Mouse (Mus musculus) spleen, adult 18-20 months (tissue): ENCODE results near the gene Rbm47.
"Not testable (repeated sequence)": the region's sequence is repeated elsewhere in the genome, so short reads cannot be mapped to it uniquely, and the experiment has no call there.

Experiments
- DNase-seq, 2 experiments: peaks; one replicate each; pipeline ENCODE4 v3.0.0; 2022; ENCODE audit warnings: mixed read lengths in 2 of 2

Rbm47 gene

GRCm38 (mm10) chr5:66008245-66008967, 164.5 kb downstream of the Rbm47 start:
- no peak for DNase-seq

DNA sequence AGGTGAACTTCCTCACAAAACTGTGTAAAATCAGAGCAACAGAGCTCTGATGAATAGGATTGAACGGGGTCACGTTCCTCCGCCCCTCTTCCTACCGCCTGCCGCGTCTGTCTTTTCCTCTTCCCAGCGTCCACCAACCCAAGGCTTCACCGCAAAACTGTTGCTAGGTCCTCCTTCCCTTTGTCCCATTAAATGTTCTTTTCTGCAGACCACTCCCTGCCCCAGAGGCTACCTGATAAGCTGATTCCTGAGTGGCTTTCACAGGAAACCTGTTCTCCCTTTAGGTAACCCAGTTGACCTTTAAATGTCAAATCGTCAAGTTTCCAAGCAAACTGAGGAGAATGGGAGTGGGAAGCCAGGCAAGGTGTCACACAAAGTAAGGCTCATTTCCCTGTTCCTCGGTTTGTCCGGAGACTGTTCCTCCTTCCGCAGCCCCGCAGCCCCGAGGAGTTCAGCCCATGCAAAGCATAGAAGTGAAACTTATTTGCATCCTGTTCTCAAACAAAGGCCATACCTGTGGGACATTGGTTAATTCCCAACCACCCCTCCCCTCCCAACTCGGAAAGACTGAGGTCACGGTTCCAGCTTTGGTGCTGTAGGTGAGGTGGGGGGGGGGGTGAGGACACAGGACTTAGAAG, 167.8 kb downstream of the Rbm47 start:
- no peak for DNase-seq

DNA sequence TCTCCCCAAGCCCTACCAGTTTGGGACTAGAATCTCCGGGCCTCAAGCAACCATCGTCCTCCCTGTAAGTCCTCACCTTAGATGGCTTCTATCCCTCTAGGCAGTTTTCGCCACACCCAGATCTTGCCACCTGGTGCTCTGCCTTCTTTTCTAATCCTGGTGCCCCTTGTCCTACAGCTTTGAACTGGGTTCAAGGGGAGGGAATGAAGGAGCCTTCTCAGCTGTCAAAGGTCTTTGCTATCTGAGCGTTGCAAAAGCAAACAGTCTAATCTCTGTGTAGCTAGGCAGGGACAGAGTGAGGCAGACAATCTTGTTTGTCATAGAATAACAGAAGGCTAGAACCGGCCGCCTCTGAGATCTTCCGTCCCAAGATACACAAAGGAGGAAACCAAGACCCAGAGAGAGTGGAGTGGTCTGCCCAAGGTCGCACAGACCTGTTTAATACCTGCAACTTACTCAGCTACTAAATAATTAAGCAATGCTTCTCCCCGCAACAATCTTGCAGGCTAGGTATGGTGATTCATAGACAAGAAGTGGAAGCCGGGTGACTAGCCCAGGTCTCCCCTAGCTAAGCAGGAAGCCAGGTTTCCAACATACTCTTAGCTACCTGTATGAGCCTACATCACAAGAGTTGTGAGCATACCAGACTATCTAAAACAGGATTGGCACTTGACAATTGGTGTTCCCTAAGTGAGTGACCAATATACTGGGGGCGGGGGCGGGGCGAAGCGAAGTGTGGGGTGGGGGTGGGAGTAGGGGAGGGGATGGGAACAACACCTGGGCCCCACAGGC, 168.6 kb downstream of the Rbm47 start, which contains the start of gene 9130230L23Rik:
9130230L23Rik (minus strand) TSS at position 152 of the 792 bp plus-strand sequence.
- no peak for DNase-seq

DNA sequence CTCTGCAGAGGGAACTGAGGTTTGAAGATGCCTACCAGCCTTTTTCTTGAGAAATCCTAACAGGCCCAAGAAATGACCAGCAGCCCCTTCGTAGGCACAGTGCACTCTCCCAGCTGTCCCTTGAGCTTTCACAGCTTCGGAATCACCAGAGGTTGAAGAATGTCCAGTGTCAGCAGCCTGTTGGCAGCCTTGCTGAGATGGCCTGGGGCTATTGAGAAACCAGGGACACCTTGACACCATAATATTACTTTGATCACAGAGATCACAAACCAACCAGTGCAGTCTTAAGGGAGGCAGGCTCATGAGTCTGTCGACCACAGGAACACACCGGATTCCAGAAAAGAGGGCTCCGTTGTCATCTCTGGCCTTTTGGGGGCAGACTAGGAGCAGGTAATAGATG, 171.7 kb downstream of the Rbm47 start:
- DNase-seq, result no peak

GRCm38 (mm10) chr5:66000567-66001125, 172.3 kb downstream of the Rbm47 start:
- DNase-seq, result no peak

GRCm38 (mm10) chr5:66000074-66000473, 172.8 kb downstream of the Rbm47 start:
- no peak for DNase-seq

DNA sequence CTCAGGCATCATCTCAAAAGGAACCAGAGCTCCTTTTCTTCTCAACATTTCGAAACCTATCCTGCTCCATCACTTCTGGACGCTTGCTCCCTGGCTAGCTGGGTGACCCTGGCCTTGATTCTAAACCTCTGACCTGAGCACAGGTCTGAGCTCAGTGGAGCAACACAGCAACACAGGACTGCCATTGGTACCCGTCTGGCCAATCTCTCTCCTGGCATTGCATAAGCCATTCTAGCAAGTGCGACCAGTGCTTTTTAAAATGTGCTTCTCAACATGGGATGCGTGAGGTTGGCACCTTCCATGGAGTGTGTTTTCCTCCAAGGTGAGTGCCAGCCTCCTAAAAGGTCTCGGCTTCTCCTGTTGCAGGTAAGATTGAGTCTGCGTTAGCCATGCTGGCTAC, 173.8 kb downstream of the Rbm47 start:
- no peak for DNase-seq

DNA sequence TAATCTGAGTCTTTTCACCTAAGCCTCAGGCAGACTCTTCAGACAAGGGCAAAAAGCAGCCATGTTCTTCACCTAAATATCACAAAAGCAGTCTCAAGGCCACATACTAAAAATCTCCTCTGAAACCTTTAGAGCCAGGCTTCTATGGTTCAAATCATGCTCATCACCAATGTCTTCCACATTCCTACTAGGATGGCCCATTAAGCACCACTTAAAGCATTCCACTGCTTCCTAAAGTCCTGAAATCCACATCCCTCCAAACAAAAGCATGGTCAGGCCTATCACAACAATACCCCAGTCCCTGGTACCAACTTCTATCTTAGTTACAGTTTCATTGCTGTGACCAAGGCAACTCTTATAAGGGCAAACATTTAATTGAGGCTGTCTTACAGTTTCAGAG, 175.1 kb downstream of the Rbm47 start:
- DNase-seq, result no peak

DNA sequence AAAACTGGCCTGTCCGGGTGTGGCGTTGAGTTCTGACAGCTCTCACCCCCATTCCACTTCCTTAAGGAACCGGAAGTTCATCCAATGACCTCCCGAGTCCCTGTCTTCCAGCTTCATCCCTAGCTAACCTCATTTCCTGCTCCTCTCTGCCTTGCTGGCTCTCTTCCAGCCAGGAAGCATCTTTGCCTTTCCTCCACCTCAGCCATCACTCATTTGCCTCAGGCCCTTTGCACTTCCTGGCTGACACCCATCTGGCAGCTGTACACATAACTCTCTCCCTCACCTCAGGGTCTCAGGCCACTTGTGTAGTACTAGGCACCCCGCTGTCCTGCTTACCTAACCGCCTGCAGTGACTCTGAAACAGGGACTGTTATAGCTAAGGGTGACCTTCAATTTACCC, 178.3 kb downstream of the Rbm47 start:
- DNase-seq, result no peak

DNA sequence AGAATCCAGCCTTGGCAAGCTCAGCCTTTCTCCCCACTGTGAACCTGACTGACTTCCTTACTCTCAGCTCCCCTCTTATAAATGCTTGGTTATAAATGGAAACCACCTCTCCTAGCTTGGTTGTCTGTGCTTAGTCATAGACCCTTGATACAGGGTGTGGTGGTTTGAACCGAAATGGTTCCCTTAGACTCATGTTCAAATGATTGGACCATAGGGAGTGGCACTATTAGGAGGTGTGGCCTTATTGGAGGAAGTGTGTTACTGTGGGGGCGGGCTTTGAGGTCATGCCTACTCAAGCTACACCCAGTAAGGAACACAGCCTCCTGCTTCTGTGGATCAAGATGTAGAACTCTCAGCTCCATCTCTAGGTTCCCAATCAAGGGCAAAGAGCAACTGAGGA, 181.7 kb downstream of the Rbm47 start:
- no peak for DNase-seq

GRCm38 (mm10) chr5:65987004-65987403, 185.9 kb downstream of the Rbm47 start:
- DNase-seq, result not testable (repeated sequence)

GRCm38 (mm10) chr5:65986426-65986825, 186.5 kb downstream of the Rbm47 start:
- DNase-seq, result no peak

DNA sequence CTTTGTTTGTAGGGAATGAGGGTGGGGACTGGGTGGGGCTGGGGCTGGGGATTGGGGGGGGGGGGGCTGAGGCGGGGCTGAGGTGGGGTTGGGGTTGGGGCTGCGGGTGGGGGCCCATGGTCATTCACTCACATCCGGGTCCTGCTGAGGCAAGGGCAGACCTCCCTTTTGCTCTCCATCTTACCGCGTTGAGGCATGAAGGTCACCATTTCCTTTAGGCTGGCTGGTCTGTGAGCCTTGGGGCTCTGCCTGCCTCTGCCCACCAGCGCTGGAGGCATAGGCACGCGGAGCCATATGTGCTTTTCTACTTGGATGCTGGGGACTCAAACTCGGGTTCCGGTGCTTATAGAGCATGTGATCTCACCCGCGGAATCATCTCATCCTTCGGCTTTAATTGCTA, 197.2 kb downstream of the Rbm47 start:
- no peak for DNase-seq

- no peak for DNase-seq
These were observed 199.7 kb downstream of the Rbm47 start for GRCm38 (mm10) chr5:65973189-65973588.

GRCm38 (mm10) chr5:65968004-65968403, 204.9 kb downstream of the Rbm47 start:
- DNase-seq, result no peak

DNA sequence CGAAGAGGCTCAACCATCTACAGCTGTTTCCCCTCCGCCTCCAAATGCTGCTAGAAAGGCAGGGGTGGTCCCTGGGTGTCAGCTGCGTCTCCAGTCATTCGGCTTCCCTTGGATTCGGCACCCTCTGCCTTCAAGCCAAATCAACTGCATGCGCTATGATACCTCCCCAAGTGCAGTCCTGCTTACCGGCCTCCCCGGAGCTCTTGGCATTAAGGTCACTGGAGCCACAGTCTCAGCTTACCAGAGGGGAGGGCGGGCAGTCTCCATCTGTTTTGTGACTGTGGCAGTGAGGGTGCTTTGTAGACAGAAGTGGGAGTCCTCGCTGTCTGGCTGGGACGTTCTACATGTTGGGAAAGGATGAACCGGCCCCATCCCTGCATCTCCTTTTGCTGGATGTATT, 205.8 kb downstream of the Rbm47 start:
- DNase-seq, result no peak
